Mouse (Mus musculus) ovary, postnatal 14 days (tissue): Measurements from ENCODE around the gene Gins1.
"Not testable (repeated sequence)": the region's sequence is repeated elsewhere in the genome, so short reads cannot be mapped to it uniquely, and the experiment has no call there.

ENCODE experiments used
- DNase-seq: peaks from one replicate; pipeline ENCODE4 v3.0.0; 2022; ENCODE audit warnings: low spot score

The Gins1 gene

DNA sequence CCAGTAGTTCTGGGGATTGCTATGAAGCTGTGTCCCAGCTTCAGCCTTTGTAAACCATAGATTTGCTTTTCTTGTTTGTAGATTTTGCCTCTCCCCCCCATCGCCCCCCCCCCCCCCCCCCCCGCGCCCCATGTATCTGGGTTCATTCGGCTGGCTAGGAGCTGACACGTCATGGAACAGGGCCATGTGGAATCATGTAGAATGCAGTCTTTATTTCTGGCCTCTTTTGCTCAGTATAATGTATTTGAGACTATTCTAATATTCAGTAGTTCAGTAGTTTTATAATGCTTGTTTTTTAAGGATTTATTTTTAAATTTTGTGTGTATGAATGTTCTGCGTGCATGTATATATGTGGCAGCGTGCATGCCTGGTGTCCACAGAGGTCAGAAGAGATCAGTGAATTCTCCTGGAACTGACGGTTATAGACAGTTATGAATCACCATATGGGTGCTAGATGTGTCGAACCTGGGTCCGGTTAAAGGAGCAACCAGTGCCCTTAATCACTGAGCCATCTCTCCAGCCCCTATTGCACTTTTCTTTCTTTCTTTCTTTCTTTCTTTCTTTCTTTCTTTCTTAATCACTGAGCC lies 5.2 kb downstream of the Gins1 start:
- no peak for DNase-seq

DNA sequence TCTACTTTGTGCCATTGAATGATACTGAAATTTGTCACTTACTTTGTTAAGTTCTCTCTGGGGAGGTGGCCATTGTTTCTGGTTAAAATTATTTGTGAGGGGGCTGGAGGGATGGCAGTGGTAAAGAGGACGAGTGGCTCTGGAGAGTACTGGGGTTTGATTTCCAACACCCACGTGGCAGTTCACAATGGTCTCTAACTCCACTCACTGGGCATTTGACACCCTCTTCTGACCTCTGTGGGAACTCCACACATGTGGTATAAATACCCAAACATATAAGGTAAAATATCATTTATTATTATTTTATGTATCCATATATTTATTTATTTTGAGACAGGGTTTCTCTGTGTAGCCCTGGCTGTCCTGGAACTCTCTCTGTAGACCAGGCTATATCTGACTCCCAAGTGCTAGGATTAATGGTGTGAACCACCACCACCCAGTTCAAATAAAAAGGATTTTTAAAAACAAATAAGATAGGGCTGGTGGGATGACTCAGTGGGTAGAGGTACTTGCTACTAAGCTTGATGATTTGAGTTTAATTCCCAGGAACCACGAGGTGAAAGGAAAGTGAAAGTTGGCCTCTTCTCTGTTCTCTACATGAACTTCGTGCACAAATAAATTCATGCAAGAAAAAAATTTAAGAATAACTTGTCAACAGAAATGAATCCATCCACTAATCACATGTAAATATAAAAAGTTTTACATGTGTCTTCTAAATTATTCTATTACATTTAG lies 9.7 kb downstream of the Gins1 start:
- DNase-seq: no peak

DNA sequence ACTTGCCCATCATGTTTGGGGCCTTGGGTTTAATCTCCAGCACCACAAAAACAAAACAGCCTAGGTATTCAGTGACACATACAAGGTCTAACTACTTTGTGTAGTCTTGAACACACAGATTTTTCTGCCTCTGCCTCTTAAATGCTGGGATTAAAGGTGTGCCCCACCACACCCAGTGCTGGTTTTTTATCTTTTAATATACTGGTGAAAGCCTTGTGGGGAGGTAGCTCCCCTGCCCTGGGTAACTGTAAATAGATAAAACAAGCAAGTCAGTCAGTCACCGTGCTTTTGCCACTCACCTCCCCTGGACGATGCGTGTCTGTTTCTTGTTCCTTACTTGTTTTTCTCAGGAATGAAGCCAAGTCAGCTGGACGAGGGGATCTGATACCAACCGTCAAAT lies 10.6 kb downstream of the Gins1 start:
- DNase-seq: no peak

DNA sequence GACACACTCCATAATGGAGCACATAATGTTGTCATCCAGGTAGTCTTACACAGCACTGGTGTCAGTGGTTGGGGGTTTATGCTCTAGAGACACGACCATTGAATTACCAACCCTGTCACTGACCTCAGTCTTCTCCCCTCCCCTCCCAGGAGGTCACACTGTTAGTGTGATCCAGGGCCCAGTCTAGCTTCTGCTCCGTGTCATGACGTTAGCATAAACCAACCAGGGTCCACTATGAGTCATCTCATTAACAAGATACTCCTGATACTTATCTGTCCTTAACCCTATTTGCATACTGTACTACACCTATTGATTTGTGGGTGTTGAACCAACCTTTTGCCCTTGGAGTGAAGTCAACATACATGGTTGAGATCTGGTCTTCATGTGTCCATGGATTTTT lies 13.5 kb downstream of the Gins1 start:
- no peak for DNase-seq

DNA sequence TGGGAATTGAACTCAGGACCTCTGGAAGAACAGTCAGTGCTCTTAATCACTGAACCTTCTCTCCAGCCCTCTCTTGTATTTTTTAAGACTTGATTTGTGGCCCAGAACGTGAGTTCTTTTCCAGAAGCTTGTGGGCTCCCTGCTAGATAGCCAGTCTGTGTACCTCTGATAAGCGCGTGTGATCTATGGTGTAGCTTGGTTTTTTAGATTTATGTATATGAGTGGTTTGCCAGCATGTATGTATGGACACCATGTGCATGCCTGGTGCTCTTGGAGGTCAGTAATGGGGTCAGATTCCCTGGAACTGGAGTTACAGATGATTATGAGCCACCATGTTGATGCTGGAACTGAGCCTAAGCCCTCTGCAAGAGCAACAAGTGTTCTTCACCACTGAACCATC lies 15.3 kb downstream of the Gins1 start:
- no peak for DNase-seq

DNA sequence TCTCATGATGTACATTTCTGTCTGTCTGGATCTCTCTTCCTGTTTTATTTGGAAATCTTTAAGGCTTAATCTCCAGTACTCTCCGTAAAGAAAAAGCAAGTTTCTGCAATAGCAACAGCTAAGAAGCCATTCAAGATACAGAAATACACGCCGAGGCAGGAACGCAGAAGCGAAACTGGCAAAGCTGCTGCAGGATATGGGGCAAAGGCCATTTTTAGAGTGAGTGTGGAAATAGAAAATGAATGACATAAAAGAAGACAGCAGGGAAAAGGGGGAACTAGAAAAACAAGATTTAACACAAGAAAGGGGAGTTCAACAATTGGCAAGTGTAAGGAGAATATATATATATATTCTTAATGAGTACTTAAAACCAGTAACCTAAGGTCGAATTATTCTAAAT lies 16.5 kb downstream of the Gins1 start:
- no peak for DNase-seq

- DNase-seq: no peak
Measured at GRCm38 (mm10) chr2:150922165-150922564, 17.0 kb downstream of the Gins1 start.

GRCm38 (mm10) chr2:150923026-150923425 lies 17.8 kb downstream of the Gins1 start:
- DNase-seq: no peak

GRCm38 (mm10) chr2:150923505-150923904 lies 18.3 kb downstream of the Gins1 start:
- no peak for DNase-seq

- DNase-seq: peak; percentile 17
Measured at GRCm38 (mm10) chr2:150927038-150927720, 22.0 kb downstream of the Gins1 start.

GRCm38 (mm10) chr2:150929156-150929555 lies 24.0 kb downstream of the Gins1 start:
- DNase-seq: no peak

DNA sequence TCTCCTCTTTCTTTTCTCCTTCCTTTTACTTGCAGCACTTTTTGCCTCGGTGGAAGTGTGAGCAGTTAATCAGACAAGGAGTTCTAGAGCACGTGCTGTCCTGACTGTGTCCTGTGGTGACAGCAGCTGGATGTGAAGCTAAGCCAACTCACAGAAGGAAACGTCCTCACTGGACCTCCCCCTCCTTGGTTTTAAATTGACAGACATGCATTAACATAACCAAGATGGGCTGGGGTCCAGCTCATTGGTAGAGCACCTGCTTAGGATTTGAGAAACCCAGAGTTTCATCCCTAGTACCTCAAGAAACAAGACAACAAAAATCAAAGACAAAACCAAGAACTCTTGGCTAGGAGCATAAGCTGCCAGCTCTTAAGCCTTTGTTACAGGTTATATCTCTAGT lies 25.6 kb downstream of the Gins1 start:
- DNase-seq: no peak

DNA sequence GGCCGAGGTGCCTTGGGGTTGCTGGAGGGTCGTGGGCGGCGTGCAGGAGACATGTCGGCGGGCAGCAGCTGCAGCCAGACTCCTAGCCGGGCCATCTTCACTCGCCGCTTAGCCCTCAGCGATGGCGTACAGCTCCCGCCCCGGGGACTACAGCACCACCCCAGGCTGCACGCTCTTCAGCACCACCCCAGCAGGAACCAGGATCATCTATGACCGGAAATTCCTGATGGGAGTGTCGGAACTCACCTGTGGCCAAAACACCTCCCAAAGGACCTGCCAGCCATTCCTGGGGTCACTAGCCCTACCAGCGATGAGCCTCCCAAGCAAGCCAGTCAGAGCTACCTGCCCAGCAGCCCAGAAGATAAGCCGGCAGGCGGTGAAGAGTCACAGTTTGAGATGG lies 28.3 kb downstream of the Gins1 start:
- no peak for DNase-seq

DNA sequence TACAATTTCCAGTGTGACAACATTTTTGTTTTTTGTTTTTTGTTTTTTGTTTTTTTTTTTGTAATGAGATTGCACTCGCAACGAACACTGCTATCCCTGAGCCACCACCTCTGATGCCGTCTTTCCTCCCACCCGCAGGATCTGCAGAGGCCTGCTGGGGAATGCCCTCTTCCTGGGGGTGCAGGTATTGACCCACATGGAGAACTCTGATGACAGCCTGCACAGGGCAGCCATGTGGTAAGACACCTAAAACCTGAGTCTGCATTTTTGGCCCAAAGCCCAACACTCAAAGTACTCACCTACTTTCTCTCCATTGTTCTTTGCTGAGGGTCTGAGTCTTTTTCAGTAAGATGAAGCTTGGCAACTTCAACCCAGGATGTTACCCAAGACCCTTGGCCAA lies 29.5 kb downstream of the Gins1 start:
- DNase-seq: no peak

DNA sequence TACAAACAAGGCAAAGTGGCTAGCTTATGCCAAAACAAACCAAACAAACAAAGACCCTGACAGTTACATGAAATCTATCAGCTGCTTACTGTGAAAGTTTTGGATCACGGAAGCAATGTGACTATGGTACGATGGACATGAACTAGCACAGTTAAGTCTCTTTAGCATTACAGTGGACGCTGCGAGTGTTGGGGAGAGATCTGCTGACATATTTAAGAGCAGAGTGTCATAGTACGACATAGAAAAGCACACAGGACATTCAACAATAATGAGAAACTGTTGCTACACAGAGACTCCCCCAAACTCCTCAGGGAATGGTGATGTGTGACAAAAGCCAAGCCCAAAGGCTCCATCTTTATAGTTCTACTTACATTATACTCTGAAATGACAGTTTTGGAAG lies 38.8 kb downstream of the Gins1 start:
- no peak for DNase-seq

GRCm38 (mm10) chr2:150947341-150947740 lies 42.1 kb downstream of the Gins1 start:
- DNase-seq: not testable (repeated sequence)

DNA sequence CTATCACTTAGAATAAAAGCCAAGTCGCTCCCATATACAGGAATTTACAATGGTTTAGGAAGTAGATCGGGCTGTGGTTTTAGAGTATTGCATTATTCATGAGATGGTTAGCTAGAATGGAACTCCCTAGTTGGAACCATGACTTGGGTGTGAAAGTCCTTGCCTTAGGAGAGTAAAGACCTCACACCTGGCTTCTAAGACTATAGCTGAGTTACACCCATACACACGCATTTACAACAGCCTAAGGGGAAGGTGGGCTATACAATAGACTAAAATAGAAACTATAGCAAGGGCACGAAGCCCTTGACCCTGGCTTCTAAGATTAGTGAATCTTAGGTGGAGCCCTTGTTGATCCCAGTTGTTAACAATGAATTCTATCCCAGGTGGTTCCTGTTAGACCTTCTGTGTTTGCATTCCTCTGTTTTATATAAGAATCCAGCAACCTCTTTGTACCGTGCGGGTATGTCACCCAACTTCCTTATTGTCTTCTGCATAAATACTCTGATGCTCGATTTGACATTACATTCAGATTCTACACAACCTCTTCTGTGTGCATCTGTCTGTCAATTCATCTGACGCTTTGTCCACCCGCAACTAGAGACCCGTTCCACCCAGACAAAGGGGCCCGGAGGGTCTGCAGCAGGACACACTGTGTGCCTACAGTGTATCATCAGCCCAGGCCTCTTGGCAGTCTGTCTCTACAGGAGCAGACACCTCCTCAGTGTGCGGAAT lies 42.8 kb downstream of the Gins1 start:
- not testable (repeated sequence) for DNase-seq

DNA sequence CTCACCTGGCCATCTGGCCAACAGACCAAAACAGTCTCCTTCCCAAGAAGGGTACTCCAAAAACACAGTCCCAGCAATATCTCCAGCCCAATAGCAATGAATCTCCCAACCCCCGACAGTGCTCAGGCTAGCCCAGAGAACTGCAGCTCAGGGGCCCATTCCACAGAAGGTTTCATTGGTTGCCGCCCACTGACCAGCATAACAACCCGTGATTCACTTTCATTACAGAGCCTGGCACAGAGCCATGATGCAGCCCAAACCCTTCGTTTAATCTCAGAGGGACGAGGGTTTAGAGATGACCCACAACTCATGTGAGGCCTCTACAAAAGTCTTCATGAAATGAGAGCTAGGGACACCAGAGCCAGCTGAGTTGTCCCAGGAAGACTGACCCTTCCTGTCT lies 43.6 kb downstream of the Gins1 start:
- no peak for DNase-seq

DNA sequence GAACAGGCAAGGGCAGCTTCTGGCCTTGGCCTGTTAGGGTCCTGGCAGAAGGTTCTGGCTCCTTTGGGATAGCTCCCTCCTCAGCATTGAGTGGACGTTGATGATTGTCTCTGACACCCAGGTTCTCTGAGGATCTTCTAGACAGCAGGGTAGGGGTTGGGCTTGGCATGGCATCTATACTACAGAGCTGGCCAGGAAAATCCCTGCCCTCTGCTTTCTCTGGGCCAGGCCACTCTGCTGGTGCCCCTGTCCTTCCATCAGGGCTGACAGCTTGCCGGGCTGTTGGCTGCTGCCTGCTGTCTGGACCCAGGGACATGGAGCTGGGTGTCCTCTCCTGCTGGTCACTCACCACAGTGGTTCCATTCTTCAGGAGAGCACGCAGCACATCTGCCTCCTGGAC lies 44.5 kb downstream of the Gins1 start:
- no peak for DNase-seq

- DNase-seq: no peak
Measured at GRCm38 (mm10) chr2:150950056-150950455, 44.9 kb downstream of the Gins1 start.

DNA sequence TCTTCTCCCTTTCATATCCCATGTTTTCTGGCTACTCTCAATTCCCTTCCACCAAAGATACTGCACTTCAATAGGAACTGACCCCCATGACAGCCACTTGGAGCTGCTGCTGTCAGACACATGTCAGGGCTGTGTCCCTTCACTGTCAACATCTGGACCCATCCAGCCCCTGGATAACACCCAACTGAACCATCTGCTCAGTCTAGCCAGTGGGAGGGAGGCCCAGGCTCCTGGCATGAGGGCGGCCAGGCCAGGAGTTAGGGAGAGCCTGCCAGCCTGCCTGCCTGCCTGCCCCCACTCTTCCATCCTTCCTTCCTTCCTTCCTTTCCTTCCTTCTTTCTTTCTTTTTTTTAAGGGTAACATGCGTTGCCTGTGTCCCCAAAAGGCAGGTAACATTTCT lies 46.0 kb downstream of the Gins1 start:
- no peak for DNase-seq

- no peak for DNase-seq
Measured at GRCm38 (mm10) chr2:150955859-150956258, 50.7 kb downstream of the Gins1 start.

- DNase-seq: no peak
Measured at GRCm38 (mm10) chr2:150959521-150959920, 54.3 kb downstream of the Gins1 start.
